Mouse (Mus musculus) liver, postnatal 0 days (tissue): ENCODE data around the gene Tubb1.

Experiments used
- CTCF ChIP-seq: sonication (generic); IDR thresholded peaks from 2 replicates; pipeline ENCODE4 v1.5.1; 2016; ENCODE audit warnings: antibody characterized with exemption, low read depth
- EP300 ChIP-seq: IDR thresholded peaks from 2 replicates; pipeline ENCODE4 v1.6.1; 2016; ENCODE audit warnings: antibody characterized with exemption, low read depth, mild to moderate bottlenecking

DNA sequence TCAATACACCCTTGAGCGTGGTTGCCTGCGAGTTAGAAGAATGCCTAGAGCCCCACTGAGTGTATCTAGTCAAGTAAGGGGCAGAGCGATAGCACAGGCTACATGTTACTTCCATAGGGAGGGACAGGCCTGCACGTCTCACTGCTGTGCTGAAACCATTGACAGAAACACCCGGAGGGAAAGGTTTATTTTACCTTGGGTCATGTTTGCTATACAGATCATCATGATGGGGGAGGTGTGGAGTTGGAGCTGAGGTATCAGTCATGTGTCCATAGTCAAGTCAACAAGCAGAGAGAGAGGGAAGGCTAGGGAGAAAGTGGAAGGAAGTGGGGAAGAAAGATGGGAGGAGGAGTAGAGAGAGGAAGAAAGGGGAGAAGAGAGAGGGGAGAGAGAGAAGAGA is 36.5 kb downstream of the Tubb1 start:
- TF ChIP-seq CTCF: no peak
- no peak for TF ChIP-seq EP300
